Comparison of ENCODE assay signal across 17 mouse cellular contexts in genomic region chr11:25533081-25533480, GRCm38 (mm10).
DNase-seq lines count a peak whose midpoint lies in the region; ATAC-seq lines count a peak whose summit lies in the region.
"Had no signal": no experiment of that assay in that cellular context is flagged by ENCODE, and none has a peak within 500 bp of the region (broad histone marks: within the 10 kb centered on the region; RNA-seq: fewer than 3 reads in every experiment).

No protein-coding gene starts in this region.

- H3K9me3 ChIP-seq in embryonic facial prominence, embryonic 11.5 days (replicated peaks; ENCODE audit: control insufficient read depth, low read length), result no peaks in the 10 kb centered on the region
- H3K9me3 ChIP-seq: forebrain, embryonic 15.5 days; heart, embryonic 15.5 days; hindbrain, embryonic 15.5 days had no signal

- no peaks in the 10 kb centered on the region for H3K27me3 ChIP-seq in embryonic facial prominence, embryonic 11.5 days (ENCODE audit: control insufficient read depth, insufficient read depth, low read length)
- H3K27me3 ChIP-seq: forebrain, embryonic 15.5 days; heart, embryonic 15.5 days; hindbrain, embryonic 15.5 days had no signal

- H3K4me1 ChIP-seq in embryonic facial prominence, embryonic 11.5 days (ENCODE audit: control insufficient read depth, insufficient read depth, low read length), result no peaks in the 10 kb centered on the region
- H3K4me1 ChIP-seq: heart, embryonic 15.5 days had no signal

- H3K27ac ChIP-seq in embryonic facial prominence, embryonic 11.5 days (replicated peaks; ENCODE audit: low read depth, low read length), result no peak overlapping the region
- H3K27ac ChIP-seq: forebrain, embryonic 15.5 days; heart, adult 2 months; heart, embryonic 15.5 days; hindbrain, embryonic 15.5 days had no signal

- WGBS in embryonic facial prominence, embryonic 11.5 days, result 19% methylated on average over 2 of the region's 2 CpGs

- ATAC-seq in embryonic facial prominence, embryonic 11.5 days (replicated peaks; ENCODE audit: insufficient number of reproducible peaks, low FRiP score, low TSS enrichment, low read depth), result no peak
- ATAC-seq: forebrain, embryonic 15.5 days; intestine, embryonic 16.5 days had no signal

- peak; percentile 6 for DNase-seq in Muller cell, postnatal 12 days (ENCODE audit: inconsistent ontology term)
- DNase-seq in embryo, embryonic 10.5 days (ENCODE audit: low spot score), result peak; percentile 17
- peak; percentile 56 for DNase-seq in embryonic facial prominence, embryonic 11.5 days (ENCODE audit: low spot score)
- peak; percentile 7 for DNase-seq in yolk sac, embryonic 10.5 days (ENCODE audit: low spot score)
- no peak for DNase-seq in lung, postnatal 25 days (ENCODE audit: low spot score)
- DNase-seq in ovary, postnatal 14 days (ENCODE audit: low spot score), result no peak
- DNase-seq: adrenal gland, postnatal 14 days; cerebellum, adult 11-12 months; cerebellum, adult 9-10 months; cerebellum, postnatal 25 days; gastrocnemius, postnatal 14 days; heart, adult 2 months had no signal

- no peak overlapping the region for H3K4me2 ChIP-seq in embryonic facial prominence, embryonic 11.5 days (ENCODE audit: low read depth, low read length)
- H3K4me2 ChIP-seq: forebrain, embryonic 15.5 days; heart, embryonic 11.5 days; heart, embryonic 15.5 days; hindbrain, embryonic 15.5 days had no signal

- no peak overlapping the region for H3K9ac ChIP-seq in embryonic facial prominence, embryonic 11.5 days (replicated peaks; ENCODE audit: low read length)
- H3K9ac ChIP-seq: forebrain, embryonic 15.5 days; heart, embryonic 15.5 days; hindbrain, embryonic 15.5 days had no signal

- no peaks in the 10 kb centered on the region for H3K36me3 ChIP-seq in embryonic facial prominence, embryonic 11.5 days (replicated peaks; ENCODE audit: control insufficient read depth, insufficient read depth, low read depth, low read length)
- H3K36me3 ChIP-seq: forebrain, embryonic 15.5 days; heart, embryonic 15.5 days; hindbrain, embryonic 15.5 days had no signal

- H3K4me3 ChIP-seq in embryonic facial prominence, embryonic 11.5 days (ENCODE audit: low read depth, low read length), result no peak overlapping the region
- H3K4me3 ChIP-seq: forebrain, embryonic 15.5 days; heart, adult 2 months; heart, embryonic 15.5 days; hindbrain, embryonic 15.5 days had no signal

Comparison
In these comparisons a context has a peak if more than half of its experiments do, and no peak if none do; other contexts are left out.
1. DNase-seq: peak in Muller cell, postnatal 12 days (single experiment), embryo, embryonic 10.5 days (single experiment), embryonic facial prominence, embryonic 11.5 days (single experiment) and yolk sac, embryonic 10.5 days (single experiment); none in lung, postnatal 25 days (single experiment) and ovary, postnatal 14 days (single experiment).